Mouse (Mus musculus): ENCODE results near the gene Wasl.

DNA sequence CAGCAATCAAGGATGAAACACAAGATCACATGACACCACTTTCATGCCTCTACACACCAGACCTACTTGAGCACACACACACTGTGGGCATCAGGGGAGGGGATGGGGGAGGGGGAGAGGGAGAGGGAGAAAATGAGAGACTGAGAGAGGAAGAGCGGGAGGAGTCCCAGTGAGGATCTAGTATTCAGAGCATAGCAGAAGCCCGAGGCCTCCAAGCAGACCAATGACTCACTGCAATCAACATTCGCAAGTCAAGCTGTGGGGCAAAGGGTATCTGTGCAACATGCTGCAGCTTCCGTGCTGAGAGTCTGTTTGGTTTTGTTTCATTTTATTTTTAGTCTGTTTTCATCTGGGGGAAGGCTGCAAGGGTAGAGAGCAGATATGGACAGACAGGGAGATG, 32.7 kb downstream of the Wasl start:
- no peak for TF ChIP-seq GATA1 (IDR thresholded peaks at IDR 0.05; ENCODE audit: low read length)
- no peak for TF ChIP-seq TAL1 (IDR thresholded peaks at IDR 0.05; ENCODE audit: low read length)
